ENCODE assay signal across 10 mouse cellular contexts in genomic region chr9:40116645-40117286, GRCm38 (mm10). TPM values are rescaled to one million over a fixed set of nuclear protein-coding genes. Genes with fewer than 3 reads are reported as not detected.
DNase-seq lines count a peak whose midpoint lies in the region; ATAC-seq lines count a peak whose summit lies in the region.
"Had no signal": no experiment of that assay in that cellular context is flagged by ENCODE, and none has a peak within 500 bp of the region (broad histone marks: within the 10 kb centered on the region; RNA-seq: fewer than 3 reads in every experiment).

No protein-coding gene starts in this region.

- no peak for ATAC-seq in midbrain, embryonic 13.5 days
- ATAC-seq in CD4-positive, CD25-positive, alpha-beta regulatory T cell, adult 4 months = no peak
- ATAC-seq in hindbrain, embryonic 13.5 days (ENCODE audit: low FRiP score) = no peak

- WGBS in midbrain, embryonic 13.5 days = 69% methylated on average over 10 of the region's 10 CpGs
- WGBS in hindbrain, embryonic 13.5 days = 67% methylated on average over 10 of the region's 10 CpGs

- DNase-seq in left cerebral cortex, adult 8-10 months (ENCODE audit: low spot score in 2 of 2) = peak; percentile 2 to 28
- no peak for DNase-seq in left cerebral cortex, adult 11 months (ENCODE audit: low spot score)
- DNase-seq in frontal cortex, postnatal 25 days (ENCODE audit: low spot score in 2 of 2) = peak; percentile 4 to 7
- DNase-seq in kidney, adult 8-10 months = peak; percentile 4 to 8
- peak; percentile 60 to 84 for DNase-seq in lung, postnatal 4 days

- no peaks in the 10 kb centered on the region for H3K4me1 ChIP-seq in midbrain, embryonic 13.5 days (replicated peaks)
- H3K4me1 ChIP-seq in hindbrain, embryonic 13.5 days (replicated peaks) = no peaks in the 10 kb centered on the region
- H3K4me1 ChIP-seq: heart, embryonic 13.5 days had no signal

- H3K36me3 ChIP-seq in midbrain, embryonic 13.5 days = no peaks in the 10 kb centered on the region
- H3K36me3 ChIP-seq in hindbrain, embryonic 13.5 days = no peaks in the 10 kb centered on the region
- H3K36me3 ChIP-seq: heart, embryonic 13.5 days had no signal

- no peak overlapping the region for H3K4me3 ChIP-seq in midbrain, embryonic 13.5 days (replicated peaks)
- H3K4me3 ChIP-seq in hindbrain, embryonic 13.5 days = no peak overlapping the region
- H3K4me3 ChIP-seq: heart, embryonic 13.5 days had no signal

- no peak overlapping the region for H3K27ac ChIP-seq in midbrain, embryonic 13.5 days
- H3K27ac ChIP-seq in hindbrain, embryonic 13.5 days = no peak overlapping the region
- H3K27ac ChIP-seq: heart, embryonic 13.5 days had no signal

- H3K4me2 ChIP-seq in midbrain, embryonic 13.5 days (replicated peaks) = no peak overlapping the region
- no peak overlapping the region for H3K4me2 ChIP-seq in hindbrain, embryonic 13.5 days
- H3K4me2 ChIP-seq: heart, embryonic 13.5 days had no signal

- H3K9me3 ChIP-seq in midbrain, embryonic 13.5 days = no peaks in the 10 kb centered on the region
- no peaks in the 10 kb centered on the region for H3K9me3 ChIP-seq in hindbrain, embryonic 13.5 days
- H3K9me3 ChIP-seq: heart, embryonic 13.5 days had no signal

- no peaks in the 10 kb centered on the region for H3K27me3 ChIP-seq in midbrain, embryonic 13.5 days
- no peaks in the 10 kb centered on the region for H3K27me3 ChIP-seq in hindbrain, embryonic 13.5 days
- H3K27me3 ChIP-seq: heart, embryonic 13.5 days had no signal

- H3K9ac ChIP-seq in midbrain, embryonic 13.5 days (replicated peaks) = no peak overlapping the region
- H3K9ac ChIP-seq in hindbrain, embryonic 13.5 days = no peak overlapping the region
- H3K9ac ChIP-seq: heart, embryonic 13.5 days had no signal

RNA-seq across cellular contexts. Expression of gene Olfr984, which starts 2.8 kb away (rescaled TPM):
- not detected for total RNA-seq in left cerebral cortex, adult 8-10 months (2022)
- polyA plus RNA-seq in midbrain, embryonic 13.5 days (2015; fragmentation: Nextera tagmentation; extraction: Ambion mirVana) = not detected in 2 replicates
- polyA plus RNA-seq in CD4-positive, CD25-positive, alpha-beta regulatory T cell, adult 4 months (2017; shearing (Covaris generic)) = not detected
- polyA plus RNA-seq in hindbrain, embryonic 13.5 days (2015; fragmentation: Nextera tagmentation; extraction: Ambion mirVana) = not detected in 2 replicates
- polyA plus RNA-seq: heart, embryonic 13.5 days; spleen, adult 2 months had no signal

RNA-seq across cellular contexts. Expression of gene Olfr985, which starts 13.2 kb away (rescaled TPM):
- total RNA-seq in left cerebral cortex, adult 8-10 months (2022) = not detected
- not detected in 2 replicates for polyA plus RNA-seq in midbrain, embryonic 13.5 days (2015; fragmentation: Nextera tagmentation; extraction: Ambion mirVana)
- polyA plus RNA-seq in CD4-positive, CD25-positive, alpha-beta regulatory T cell, adult 4 months (2017; shearing (Covaris generic)) = not detected
- polyA plus RNA-seq in hindbrain, embryonic 13.5 days (2015; fragmentation: Nextera tagmentation; extraction: Ambion mirVana) = not detected in 2 replicates
- polyA plus RNA-seq: heart, embryonic 13.5 days; spleen, adult 2 months had no signal

RNA-seq across cellular contexts. Expression of gene Olfr983, which starts 23.4 kb away (rescaled TPM):
- total RNA-seq in left cerebral cortex, adult 8-10 months (2022) = not detected
- polyA plus RNA-seq in midbrain, embryonic 13.5 days (2015; fragmentation: Nextera tagmentation; extraction: Ambion mirVana) = not detected in 2 replicates
- polyA plus RNA-seq in CD4-positive, CD25-positive, alpha-beta regulatory T cell, adult 4 months (2017; shearing (Covaris generic)) = not detected
- not detected in 2 replicates for polyA plus RNA-seq in hindbrain, embryonic 13.5 days (2015; fragmentation: Nextera tagmentation; extraction: Ambion mirVana)
- polyA plus RNA-seq: heart, embryonic 13.5 days; spleen, adult 2 months had no signal

RNA-seq across cellular contexts. Expression of gene Tmem225, which starts 31.2 kb away (rescaled TPM):
- not detected for total RNA-seq in left cerebral cortex, adult 8-10 months (2022)
- not detected in 2 replicates for polyA plus RNA-seq in midbrain, embryonic 13.5 days (2015; fragmentation: Nextera tagmentation; extraction: Ambion mirVana)
- not detected for polyA plus RNA-seq in CD4-positive, CD25-positive, alpha-beta regulatory T cell, adult 4 months (2017; shearing (Covaris generic))
- not detected in 2 replicates for polyA plus RNA-seq in hindbrain, embryonic 13.5 days (2015; fragmentation: Nextera tagmentation; extraction: Ambion mirVana)
- polyA plus RNA-seq: heart, embryonic 13.5 days; spleen, adult 2 months had no signal

RNA-seq across cellular contexts. Expression of gene Olfr982, which starts 43.1 kb away (rescaled TPM):
- total RNA-seq in left cerebral cortex, adult 8-10 months (2022) = not detected
- not detected in 2 replicates for polyA plus RNA-seq in midbrain, embryonic 13.5 days (2015; fragmentation: Nextera tagmentation; extraction: Ambion mirVana)
- not detected for polyA plus RNA-seq in CD4-positive, CD25-positive, alpha-beta regulatory T cell, adult 4 months (2017; shearing (Covaris generic))
- not detected in 2 replicates for polyA plus RNA-seq in hindbrain, embryonic 13.5 days (2015; fragmentation: Nextera tagmentation; extraction: Ambion mirVana)
- polyA plus RNA-seq: heart, embryonic 13.5 days; spleen, adult 2 months had no signal
